Mouse (Mus musculus) intestine, postnatal 0 days (tissue): ENCODE measurements around the gene Plekhj1. TPM values are rescaled to one million over a fixed set of nuclear protein-coding genes. Genes with fewer than 3 reads are reported as not detected.

Experiments
- ATAC-seq: fragments of 200-750 bp; cut with Nextera tagmentation; 2 replicates; pipeline ENCODE4 v1.8.0; 2017; ENCODE audit warnings: mild to moderate bottlenecking, moderate TSS enrichment, moderate library complexity
- H3K27ac ChIP-seq: fragments of 300-500 bp; sonication (generic); 2 replicates; pipeline ENCODE4 v1.5.1; 2014; ENCODE audit warnings: mild to moderate bottlenecking, low read depth, low read length, moderate library complexity
- H3K27me3 ChIP-seq: fragments of 300-500 bp; sonication (generic); replicated peaks from 2 replicates; pipeline ENCODE4 v1.6.1; 2014; ENCODE audit warnings: low read length, mixed read lengths; ENCODE audit not compliant: control insufficient read depth, insufficient read depth
- H3K36me3 ChIP-seq: fragments of 300-500 bp; sonication (generic); 2 replicates; pipeline ENCODE4 v1.6.1; 2014; ENCODE audit warnings: mild to moderate bottlenecking, moderate library complexity; ENCODE audit not compliant: control insufficient read depth, insufficient read depth
- H3K4me1 ChIP-seq: fragments of 300-500 bp; sonication (generic); replicated peaks from 2 replicates; pipeline ENCODE4 v1.6.1; 2014; ENCODE audit warnings: antibody characterized with exemption, low read length, mixed read lengths; ENCODE audit not compliant: control insufficient read depth, insufficient read depth
- H3K4me2 ChIP-seq: fragments of 300-500 bp; sonication (generic); replicated peaks from 2 replicates; pipeline ENCODE4 v1.6.1; 2014; ENCODE audit warnings: low read depth, mild to moderate bottlenecking, moderate library complexity
- H3K4me3 ChIP-seq: fragments of 300-500 bp; sonication (generic); 2 replicates; pipeline ENCODE4 v1.5.1; 2014; ENCODE audit warnings: low read depth, low read length
- H3K9ac ChIP-seq: fragments of 300-500 bp; sonication (generic); 2 replicates; pipeline ENCODE4 v1.6.1; 2014; ENCODE audit warnings: mild to moderate bottlenecking, low read depth, low read length
- H3K9me3 ChIP-seq: fragments of 300-500 bp; sonication (generic); 2 replicates; pipeline ENCODE4 v1.6.1; 2016; ENCODE audit warnings: mixed run types; ENCODE audit not compliant: control insufficient read depth
- CTCF ChIP-seq: sonication (generic); IDR thresholded peaks from 2 replicates; pipeline ENCODE4 v1.5.1; 2016; ENCODE audit warnings: low read depth, mild to moderate bottlenecking, control low read depth, antibody characterized with exemption, moderate library complexity
- WGBS: fragments of 180-500 bp; shearing (Covaris S2); extraction: QIAGEN DNeasy Blood & Tissue Kit; methylation state at CpG from one replicate; pipeline ENCODE4 v1.1.7; 2014; 5-methylcytosine and 5-hydroxymethylcytosine counted together
- microRNA counts: library from miRNA; unstranded; fragments of <30 nt; microRNA quantifications from one replicate; lab custom pipeline; 2016
- microRNA-seq: library from miRNA; unstranded; fragments of <30 nt; microRNA quantifications from one replicate; pipeline ENCODE4, GENCODE M21; 2016
- polyA plus RNA-seq: library from polyadenylated mRNA; unstranded; fragments of >200 nt; fragmentation: Nextera tagmentation; extraction: Ambion mirVana; gene quantifications from 2 replicates; pipeline ENCODE4 v1.2.1, GENCODE M21; 2015

The Plekhj1 gene
- polyA plus RNA-seq, 1 experiment from 2014 or later: 60.9 TPM

DNA sequence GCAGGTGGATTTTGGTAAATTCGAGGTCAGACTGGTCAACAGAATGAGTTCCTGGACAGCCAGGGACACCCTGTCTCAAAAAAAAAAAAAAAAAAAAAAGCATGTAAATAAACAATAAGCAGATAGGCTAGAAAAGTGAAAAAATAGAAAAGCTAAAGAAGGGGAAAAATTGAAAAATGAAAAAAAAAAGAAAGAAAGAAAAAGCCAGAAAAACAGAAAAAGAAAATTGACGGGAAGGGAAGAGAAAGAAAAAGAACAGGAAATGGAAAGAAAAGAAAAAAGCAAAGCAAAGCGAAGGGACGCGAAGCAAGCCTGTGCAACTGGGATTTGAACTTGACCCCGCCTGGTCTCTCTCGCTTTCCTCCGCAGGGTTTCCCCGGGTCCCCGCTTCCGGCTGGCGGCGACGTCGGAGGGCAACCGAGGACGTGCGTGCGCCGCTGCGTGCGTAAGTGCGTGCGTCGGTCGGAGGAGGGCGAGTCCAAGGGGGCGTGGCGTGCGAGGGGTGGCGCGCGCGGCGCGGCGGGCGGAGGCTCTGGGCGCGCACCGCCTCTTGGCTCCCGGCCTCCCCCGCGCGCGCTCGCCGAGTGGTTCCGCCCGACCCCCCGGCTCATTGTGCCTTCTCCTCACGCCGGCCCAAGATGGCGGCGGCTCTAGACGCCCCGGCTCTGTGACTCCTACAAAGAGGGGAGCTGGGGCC is 43.7 kb downstream of the Plekhj1 start, which contains the start of gene Dot1l:
Dot1l (plus strand) TSS at position 613 of the 697 bp plus-strand sequence.
- Histone ChIP-seq H3K27me3 (no peaks in the 10 kb centered on the region), H3K27ac (peak within 1 kb of the TSS; percentile 82), H3K9ac (peak within 1 kb of the TSS; percentile 91), H3K4me2 (peak within 1 kb of the TSS; percentile 87), H3K4me3 (peak within 1 kb of the TSS; percentile 99), H3K9me3 (no peaks in the 10 kb centered on the region), H3K4me1 (peaks cover 2% of the 10 kb centered on the region), H3K36me3 (no peaks in the 10 kb centered on the region)
- no peak; the same call in 1 of the 2 replicates for TF ChIP-seq CTCF
- 1% methylated on average over 53 of the region's 57 CpGs for WGBS
- ATAC-seq: peak; percentile 86

DNA sequence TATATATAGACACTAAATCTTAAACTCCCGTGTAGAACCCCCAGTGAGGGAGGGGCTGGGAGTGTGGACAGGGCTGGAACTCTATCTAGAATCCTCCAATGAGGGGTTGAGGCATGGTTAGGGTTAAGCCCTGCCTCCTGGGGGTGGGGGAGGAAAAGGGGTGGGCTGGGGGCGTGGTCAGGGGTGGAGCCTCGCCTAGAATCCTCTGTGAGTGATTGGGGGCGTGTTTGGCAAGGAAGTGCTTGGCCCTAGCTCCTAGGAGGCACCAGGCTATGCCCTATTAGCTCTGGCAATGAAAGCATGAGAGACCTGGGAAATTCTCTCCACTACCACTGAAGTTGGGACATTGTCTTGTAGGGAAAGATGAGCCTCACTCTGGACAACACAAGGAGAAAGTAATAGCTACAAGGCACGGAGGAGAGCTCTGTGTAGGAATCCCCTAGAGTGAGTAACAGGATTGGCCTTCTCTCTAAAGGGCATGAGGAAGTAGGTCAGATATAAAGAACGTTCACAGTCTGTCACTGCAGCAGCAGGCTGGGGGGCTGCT is 46.3 kb downstream of the Plekhj1 start:
- no peaks in the 10 kb centered on the region for H3K9me3 ChIP-seq
- no peak overlapping the region for H3K9ac ChIP-seq
- peak overlapping the region; percentile 81 for H3K27ac ChIP-seq
- peak overlapping the region; percentile 17 for H3K4me3 ChIP-seq
- under 1% methylated on average over 6 of the region's 6 CpGs for WGBS
- no peaks in the 10 kb centered on the region for H3K4me1 ChIP-seq
- H3K27me3 ChIP-seq: no peaks in the 10 kb centered on the region
- H3K36me3 ChIP-seq: no peaks in the 10 kb centered on the region
- no peak for TF ChIP-seq CTCF
- ATAC-seq: peak; percentile 65
- H3K4me2 ChIP-seq: peak overlapping the region; percentile 64

DNA sequence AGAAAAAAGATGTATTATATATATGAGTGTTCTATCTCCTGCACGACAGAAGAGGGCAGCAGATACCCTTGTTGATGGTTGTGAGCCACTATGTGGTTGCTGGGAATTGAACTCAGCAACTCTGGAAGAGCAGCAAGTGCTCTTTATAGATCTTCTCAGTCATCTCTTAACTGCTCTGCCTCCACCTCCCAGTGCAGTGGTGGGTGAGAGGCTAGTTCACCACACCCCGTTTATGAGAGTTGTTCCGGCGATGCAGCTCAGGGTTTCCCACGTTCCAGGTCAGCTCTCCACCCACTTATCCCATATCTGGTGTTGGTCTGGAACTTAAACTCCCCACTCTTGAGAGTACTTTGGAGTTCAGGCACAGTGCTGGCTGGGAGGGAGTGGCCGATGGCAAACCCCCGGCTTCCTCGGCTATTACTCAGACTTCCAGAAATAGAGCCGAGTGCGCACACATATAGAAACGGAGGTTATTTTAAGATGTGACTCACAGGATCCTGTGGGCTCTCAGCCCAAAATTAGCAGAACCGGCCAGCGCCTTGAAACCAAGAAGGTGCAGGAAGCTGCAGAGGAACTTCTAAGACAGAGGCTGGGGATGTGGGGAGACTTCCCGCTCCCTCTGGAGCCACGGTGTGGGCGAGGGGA is 47.1 kb downstream of the Plekhj1 start:
- Histone ChIP-seq H3K36me3 (no peaks in the 10 kb centered on the region), H3K9me3 (no peaks in the 10 kb centered on the region), H3K4me1 (no peaks in the 10 kb centered on the region), H3K27ac (peak overlapping the region; percentile 81), H3K4me3 (peak overlapping the region; percentile 17), H3K9ac (no peak overlapping the region), H3K27me3 (no peaks in the 10 kb centered on the region), H3K4me2 (peak overlapping the region; percentile 64)
- peak; percentile 3; the same call in 1 of the 2 replicates for ATAC-seq
- TF ChIP-seq CTCF: peak; percentile 70
- WGBS: 3% methylated on average over 16 of the region's 16 CpGs

DNA sequence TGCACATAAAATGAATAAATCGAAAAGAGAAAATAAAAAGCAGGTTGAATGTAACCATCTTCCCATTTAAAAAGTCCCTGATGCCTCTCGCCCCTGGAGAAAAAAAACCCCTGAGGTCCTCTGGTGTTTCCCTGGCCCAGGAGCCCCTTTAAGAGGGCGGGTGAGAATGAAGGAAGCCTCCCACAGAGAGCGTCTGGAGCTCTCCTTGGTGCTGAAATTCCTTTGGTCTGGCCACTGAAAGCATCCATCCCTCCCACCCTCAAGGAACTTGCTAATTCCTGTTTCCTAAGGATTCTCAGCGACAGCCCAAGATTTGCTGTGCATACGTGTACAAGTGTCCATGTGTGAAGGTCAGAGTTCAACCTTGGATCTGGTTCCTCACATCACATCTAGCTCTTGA is 49.8 kb downstream of the Plekhj1 start:
- H3K27ac ChIP-seq: no peak overlapping the region
- TF ChIP-seq CTCF: no peak
- 7% methylated on average over 6 of the region's 6 CpGs for WGBS
- no peak overlapping the region for H3K4me3 ChIP-seq
- no peak overlapping the region for H3K9ac ChIP-seq
- H3K4me1 ChIP-seq: no peaks in the 10 kb centered on the region
- H3K27me3 ChIP-seq: no peaks in the 10 kb centered on the region
- no peaks in the 10 kb centered on the region for H3K36me3 ChIP-seq
- no peak for ATAC-seq
- H3K9me3 ChIP-seq: no peaks in the 10 kb centered on the region
- no peak overlapping the region for H3K4me2 ChIP-seq

DNA sequence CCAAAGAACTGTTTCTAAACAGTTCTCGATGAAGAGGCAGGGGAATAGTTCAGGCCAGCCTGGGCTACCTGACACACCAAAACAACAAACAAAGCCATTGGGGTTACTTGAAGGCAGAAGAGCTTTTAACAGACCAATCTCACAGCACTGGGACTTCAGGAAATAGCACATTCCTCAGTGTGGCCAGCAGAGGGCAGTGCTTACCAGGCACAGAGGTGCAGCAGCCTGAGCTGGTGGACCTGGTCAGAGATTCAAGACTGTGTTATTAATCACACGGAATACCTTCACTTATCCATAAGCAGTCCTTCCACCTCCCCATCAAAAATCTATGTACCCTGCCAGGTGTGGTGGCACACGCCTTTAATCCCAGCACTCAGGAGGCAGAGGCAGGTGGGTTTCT is 51.0 kb downstream of the Plekhj1 start:
- no peaks in the 10 kb centered on the region for H3K4me1 ChIP-seq
- 13% methylated on average over 3 of the region's 3 CpGs for WGBS
- H3K27me3 ChIP-seq: no peaks in the 10 kb centered on the region
- H3K4me3 ChIP-seq: no peak overlapping the region
- no peaks in the 10 kb centered on the region for H3K9me3 ChIP-seq
- H3K4me2 ChIP-seq: no peak overlapping the region
- no peak for ATAC-seq
- peak; percentile 97 for TF ChIP-seq CTCF
- H3K36me3 ChIP-seq: no peaks in the 10 kb centered on the region
- H3K9ac ChIP-seq: no peak overlapping the region
- H3K27ac ChIP-seq: no peak overlapping the region

MicroRNAs within 50 kb of the gene (microRNA counts, 519-probe panel; counts per million panel counts)
- microRNA mmu-miR-1982 (lab: Ali Mortazavi, UCI): not detected

Small RNA genes lying within 50 kb of the gene (microRNA-seq; reads per million reads assigned to microRNA genes)
- gene Mir1982: 4.3 reads per million, percentile 10 among the genes with 10 or more reads in this experiment

Other genes starting within 250 kb of the Plekhj1 start
- gene Rexo1, start 237.1 kb downstream of the Plekhj1 start, polyA plus RNA-seq: 9.1 and 10.1 TPM in 2 replicates
- gene Klf16, start 221.3 kb downstream of the Plekhj1 start, polyA plus RNA-seq: 4.8 and 5.3 TPM in 2 replicates
- gene Abhd17a, start 208.3 kb downstream of the Plekhj1 start, polyA plus RNA-seq: 116 and 117 TPM in 2 replicates
- 86.5 and 88.5 TPM in 2 replicates for gene Scamp4, start 195.8 kb downstream of the Plekhj1 start, polyA plus RNA-seq
- gene Adat3, start 195.7 kb downstream of the Plekhj1 start, polyA plus RNA-seq: 5.4 and 6.6 TPM in 2 replicates
- 2.3 and 2.6 TPM in 2 replicates for gene Gm49322, start 192.6 kb downstream of the Plekhj1 start, polyA plus RNA-seq
- gene Csnk1g2, start 175.8 kb downstream of the Plekhj1 start, polyA plus RNA-seq: 97.5 and 99.2 TPM in 2 replicates
- gene Btbd2, start 141.6 kb downstream of the Plekhj1 start, polyA plus RNA-seq: 21.5 and 23.5 TPM in 2 replicates
- 38.4 and 38.6 TPM in 2 replicates for gene Mknk2, start 120.5 kb downstream of the Plekhj1 start, polyA plus RNA-seq
- 14.4 and 15.4 TPM in 2 replicates for gene Mob3a, start 96.6 kb downstream of the Plekhj1 start, polyA plus RNA-seq
- gene Izumo4, start 96.4 kb downstream of the Plekhj1 start, polyA plus RNA-seq: 12.2 and 14.4 TPM in 2 replicates
- gene Ap3d1, start 56.4 kb downstream of the Plekhj1 start, polyA plus RNA-seq: 41.3 and 49.5 TPM in 2 replicates
- gene Dot1l, start 43.4 kb downstream of the Plekhj1 start, polyA plus RNA-seq: 6.2 and 7.6 TPM in 2 replicates
- 35.5 and 39.0 TPM in 2 replicates for gene Sf3a2, start 428 bp downstream of the Plekhj1 start, polyA plus RNA-seq
- gene Amh, start 6.6 kb upstream of the Plekhj1 start, polyA plus RNA-seq: not detected in 2 replicates
- gene Jsrp1, start 14.9 kb upstream of the Plekhj1 start, polyA plus RNA-seq: 0.35 and 0.42 TPM in 2 replicates
- gene Oaz1, start 28.0 kb upstream of the Plekhj1 start, polyA plus RNA-seq: 1,008 and 1,019 TPM in 2 replicates
- 0.04 TPM in 1 of 2 replicates, not detected in the other for gene Lingo3, start 45.4 kb upstream of the Plekhj1 start, polyA plus RNA-seq
- gene Lsm7, start 56.6 kb upstream of the Plekhj1 start, polyA plus RNA-seq: 129 and 130 TPM in 2 replicates
- 12.9 and 13.4 TPM in 2 replicates for gene Sppl2b, start 56.6 kb upstream of the Plekhj1 start, polyA plus RNA-seq
- gene Tmprss9, start 73.2 kb upstream of the Plekhj1 start, polyA plus RNA-seq: not detected in 2 replicates
- 358 and 367 TPM in 2 replicates for gene Timm13, start 102.3 kb upstream of the Plekhj1 start, polyA plus RNA-seq
- 12.5 and 12.9 TPM in 2 replicates for gene Lmnb2, start 119.6 kb upstream of the Plekhj1 start, polyA plus RNA-seq
- 19.9 and 20.1 TPM in 2 replicates for gene Gadd45b, start 131.4 kb upstream of the Plekhj1 start, polyA plus RNA-seq
- 0.81 and 1.2 TPM in 2 replicates for gene Gng7, start 216.3 kb upstream of the Plekhj1 start, polyA plus RNA-seq
- gene Diras1, start 227.0 kb upstream of the Plekhj1 start, polyA plus RNA-seq: 0.43 and 0.91 TPM in 2 replicates
- 10.5 and 11.1 TPM in 2 replicates for gene Slc39a3, start 238.8 kb upstream of the Plekhj1 start, polyA plus RNA-seq